Mouse (Mus musculus): Measurements from ENCODE around the gene Man2a2. TPM values are rescaled to one million over a fixed set of nuclear protein-coding genes. Genes with fewer than 3 reads are reported as not detected.
A peak's percentile ranks its signal among the peaks of the same experiment; 100 is the strongest.
"Not testable (repeated sequence)": the region's sequence is repeated elsewhere in the genome, so short reads cannot be mapped to it uniquely, and the experiment has no call there.

The Man2a2 gene
- polyA plus RNA-seq, 1 experiment: 96.3 TPM

DNA sequence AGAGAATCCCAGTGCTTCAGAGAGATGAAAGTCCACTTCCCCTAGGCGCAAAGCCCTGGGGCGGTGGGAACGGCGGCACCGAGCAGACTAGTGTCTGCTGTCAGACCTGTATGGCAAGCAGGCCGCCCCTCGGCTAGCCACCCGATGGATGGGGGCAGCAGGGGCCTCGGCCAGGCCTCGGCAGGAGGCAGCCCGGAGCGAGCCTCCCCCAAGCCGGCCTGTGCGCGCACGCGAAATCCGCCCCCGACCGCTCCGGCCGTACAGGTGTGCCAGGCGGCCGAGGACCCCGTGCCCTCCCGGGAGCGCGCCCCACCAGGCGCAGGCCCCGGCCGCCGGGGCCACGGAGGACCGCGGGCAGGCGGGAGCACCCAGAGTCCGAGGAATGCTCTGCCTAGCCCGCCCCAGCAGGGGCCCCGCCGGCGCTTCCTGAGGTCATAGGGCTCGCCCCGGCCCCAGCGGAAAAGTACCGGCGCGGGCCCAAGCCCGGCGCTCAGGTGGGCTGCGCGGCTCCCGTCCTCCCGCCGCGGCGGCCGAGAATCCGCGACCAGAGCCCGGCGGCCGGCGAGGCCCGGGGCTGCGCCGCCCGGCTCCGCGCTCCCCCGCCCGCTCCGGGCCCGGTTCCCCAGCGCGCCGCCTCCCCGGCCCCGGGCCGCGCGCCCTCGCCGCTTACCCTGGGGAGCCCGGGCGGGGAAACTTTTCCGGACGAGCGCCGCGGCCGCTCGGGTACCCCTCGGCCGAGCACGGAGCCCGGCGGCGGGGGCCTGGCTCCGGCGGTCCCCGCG is 30.9 kb upstream of the Man2a2 start:
- DNase-seq: peak; percentile 62
- peak overlapping the region; percentile 56 for H3K4me3 ChIP-seq (replicated peaks; ENCODE audit: extremely low read depth, low read depth, low read length)
- TF ChIP-seq POLR2A (IDR thresholded peaks at IDR 0.05; ENCODE audit: borderline replicate concordance, extremely low read depth, low read depth, low read length) (no peak), CTCF (IDR thresholded peaks at IDR 0.05; ENCODE audit: insufficient read depth, low read length) (no peak)
- 1% methylated on average over 102 of the region's 102 CpGs for WGBS
- H3K4me1 ChIP-seq (ENCODE audit: control insufficient read depth, insufficient read depth, low read length): peaks cover 13% of the 10 kb centered on the region; the same call in 1 of the 2 replicates

DNA sequence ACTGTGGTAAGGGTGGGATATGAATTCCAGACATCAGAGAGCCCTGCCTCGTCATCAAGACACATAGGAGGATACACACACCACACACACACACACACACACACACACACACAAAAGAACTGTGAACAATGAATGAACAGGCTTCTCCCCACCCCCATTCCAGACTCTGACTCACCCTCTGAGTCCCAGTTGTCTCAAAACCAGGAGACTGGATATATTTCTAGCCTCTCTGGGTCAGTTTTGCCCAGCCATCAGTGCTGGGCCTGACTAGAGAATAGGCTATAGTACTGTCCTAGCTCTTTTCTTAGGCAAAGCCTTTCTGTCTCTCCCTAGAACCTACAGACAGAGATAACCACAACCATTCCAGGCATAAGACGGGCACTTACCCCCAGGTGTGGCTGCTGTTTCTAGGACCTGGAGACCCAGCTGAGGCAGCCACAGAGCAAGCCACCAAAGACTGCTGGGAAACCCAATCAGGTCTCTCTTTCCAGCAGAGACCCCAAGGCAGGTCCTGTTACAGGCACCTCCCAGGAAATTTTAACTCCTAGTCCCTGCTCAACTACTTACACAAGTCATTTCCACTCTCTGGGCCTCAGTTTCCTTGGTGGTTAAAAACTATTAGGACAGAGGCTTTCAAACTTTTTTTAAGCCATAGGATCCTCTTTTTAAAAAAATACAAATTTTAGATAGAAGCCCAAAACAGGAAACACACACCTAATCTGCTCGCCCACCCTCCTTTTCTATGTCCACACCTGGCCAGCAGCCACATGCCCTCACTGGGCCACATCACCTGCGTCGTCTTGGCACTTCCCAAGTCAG is 30.1 kb upstream of the Man2a2 start:
- Histone ChIP-seq H3K4me1 (ENCODE audit: control insufficient read depth, insufficient read depth, low read length) (peaks cover 13% of the 10 kb centered on the region; the same call in 1 of the 2 replicates), H3K4me3 (replicated peaks; ENCODE audit: extremely low read depth, low read depth, low read length) (peak overlapping the region; percentile 56)
- no peak for DNase-seq
- no peak for TF ChIP-seq CTCF (IDR thresholded peaks at IDR 0.05; ENCODE audit: insufficient read depth, low read length)
- no peak for TF ChIP-seq POLR2A (IDR thresholded peaks at IDR 0.05; ENCODE audit: borderline replicate concordance, extremely low read depth, low read depth, low read length)
- 9% methylated on average over 5 of the region's 5 CpGs for WGBS

DNA sequence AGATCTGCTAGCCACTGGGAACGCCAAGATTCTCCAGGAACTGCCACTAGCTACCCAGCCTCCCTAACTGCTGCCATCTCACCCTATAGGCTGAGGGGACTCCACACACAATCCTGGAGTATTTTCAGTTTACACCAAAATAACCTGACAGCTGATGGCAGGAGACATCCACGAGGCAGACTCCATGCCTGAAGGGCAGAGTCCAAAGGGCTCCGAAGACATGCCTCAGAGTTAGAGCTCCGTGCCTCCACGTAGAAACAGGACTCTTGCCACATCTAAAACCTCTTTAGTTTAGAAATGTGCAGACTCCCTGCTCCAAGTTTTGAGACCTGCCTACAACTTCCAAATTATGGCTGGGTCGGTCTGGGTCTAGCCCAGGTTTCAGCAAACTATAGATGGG is 29.4 kb upstream of the Man2a2 start:
- no peak for DNase-seq
- TF ChIP-seq CTCF (IDR thresholded peaks at IDR 0.05; ENCODE audit: insufficient read depth, low read length) (no peak), POLR2A (IDR thresholded peaks at IDR 0.05; ENCODE audit: borderline replicate concordance, extremely low read depth, low read depth, low read length) (no peak)
- 44% methylated on average over 6 of the region's 6 CpGs for WGBS
- Histone ChIP-seq H3K4me3 (replicated peaks; ENCODE audit: extremely low read depth, low read depth, low read length) (no peak overlapping the region), H3K4me1 (ENCODE audit: control insufficient read depth, insufficient read depth, low read length) (peaks cover 13% of the 10 kb centered on the region; the same call in 1 of the 2 replicates)

DNA sequence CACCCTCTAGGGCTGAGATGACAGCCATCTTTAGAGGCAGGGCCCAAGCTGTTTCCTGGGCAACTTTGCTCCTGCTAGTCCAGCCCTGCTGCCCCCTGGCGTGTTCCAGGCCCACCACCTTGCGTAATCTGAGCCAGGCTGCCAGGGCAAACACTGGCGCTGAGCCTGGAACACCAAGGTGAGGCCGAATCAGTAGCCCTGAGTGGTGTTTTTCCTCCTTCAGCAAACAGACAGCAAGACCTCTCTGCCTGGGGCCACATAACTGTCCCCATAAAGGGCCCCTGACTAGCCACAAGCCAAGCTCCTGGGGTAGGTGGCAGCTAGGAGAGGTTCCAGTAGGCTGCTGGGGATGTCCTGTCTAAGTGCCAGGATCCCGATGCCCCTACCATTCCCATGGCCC is 28.9 kb upstream of the Man2a2 start:
- TF ChIP-seq CTCF (IDR thresholded peaks at IDR 0.05; ENCODE audit: insufficient read depth, low read length) (0 out of 2 replicates have a peak, but pooled peaks have one; percentile 10), POLR2A (IDR thresholded peaks at IDR 0.05; ENCODE audit: borderline replicate concordance, extremely low read depth, low read depth, low read length) (no peak)
- peak; percentile 81 for DNase-seq
- WGBS: 27% methylated on average over 5 of the region's 5 CpGs
- Histone ChIP-seq H3K4me1 (ENCODE audit: control insufficient read depth, insufficient read depth, low read length) (peaks cover 13% of the 10 kb centered on the region; the same call in 1 of the 2 replicates), H3K4me3 (replicated peaks; ENCODE audit: extremely low read depth, low read depth, low read length) (no peak overlapping the region)

DNA sequence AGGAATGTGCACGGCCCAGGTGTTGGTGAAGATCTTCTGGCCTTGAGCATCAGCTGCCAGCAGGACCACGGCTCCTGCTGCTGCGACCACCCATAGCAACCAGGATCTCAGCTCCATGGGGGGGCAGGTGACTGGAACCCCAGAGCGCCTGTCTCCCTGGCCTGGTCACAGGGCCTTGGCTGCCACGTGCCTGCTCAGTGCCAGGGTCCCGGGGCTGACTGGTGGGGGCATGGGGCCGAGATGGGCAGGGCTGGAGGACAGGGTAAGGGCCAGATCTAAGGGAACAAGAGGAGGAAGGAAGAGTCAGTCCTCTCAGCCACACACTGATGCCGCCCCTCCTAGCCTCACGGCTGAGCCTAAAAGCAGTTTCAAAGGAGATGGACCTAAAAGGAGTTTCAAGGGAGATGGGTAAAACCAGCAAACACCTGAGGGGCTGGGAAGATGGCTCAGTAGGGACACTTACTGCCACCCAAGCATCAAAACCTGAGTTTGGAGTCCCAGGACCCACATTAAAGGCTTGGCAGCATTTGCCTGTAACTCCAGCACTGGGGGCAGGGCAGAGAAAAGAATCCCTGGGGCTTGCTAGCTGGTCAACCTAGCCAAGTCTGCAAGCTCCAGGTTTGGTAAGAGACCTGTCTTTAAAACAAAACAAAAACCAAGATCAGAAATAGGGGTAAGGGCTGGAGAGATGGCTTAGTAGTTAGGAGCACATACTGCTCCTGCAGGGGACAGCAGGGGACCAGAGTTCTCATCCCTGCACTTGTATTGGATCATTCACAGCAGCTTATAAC is 27.7 kb upstream of the Man2a2 start:
- DNase-seq: no peak
- no peak for TF ChIP-seq POLR2A (IDR thresholded peaks at IDR 0.05; ENCODE audit: borderline replicate concordance, extremely low read depth, low read depth, low read length)
- TF ChIP-seq CTCF (IDR thresholded peaks at IDR 0.05; ENCODE audit: insufficient read depth, low read length): no peak
- WGBS: 59% methylated on average over 9 of the region's 9 CpGs

DNA sequence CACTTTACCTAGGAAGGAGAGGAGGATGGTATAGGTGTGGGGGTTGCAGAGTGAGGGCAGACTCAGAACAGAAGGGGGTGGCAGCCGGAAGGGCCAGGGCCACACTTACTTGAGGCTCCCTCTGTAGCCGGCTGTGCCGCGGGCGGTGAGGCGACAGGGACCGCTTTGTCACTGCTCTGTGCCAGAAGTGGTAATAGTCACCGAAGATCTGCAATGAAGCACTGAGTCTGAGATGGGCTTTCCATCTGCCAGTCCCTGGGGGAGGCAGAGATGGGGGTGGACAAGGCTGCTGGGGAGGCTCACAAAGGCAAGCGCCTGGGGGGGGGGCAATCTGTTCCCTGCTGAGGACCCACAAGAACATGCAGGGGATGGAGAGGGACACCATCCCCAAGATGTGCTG is 26.8 kb upstream of the Man2a2 start:
- TF ChIP-seq CTCF (IDR thresholded peaks at IDR 0.05; ENCODE audit: insufficient read depth, low read length) (no peak), POLR2A (IDR thresholded peaks at IDR 0.05; ENCODE audit: borderline replicate concordance, extremely low read depth, low read depth, low read length) (no peak)
- WGBS: 95% methylated on average over 9 of the region's 9 CpGs
- no peak overlapping the region for H3K4me3 ChIP-seq (replicated peaks; ENCODE audit: extremely low read depth, low read depth, low read length)
- DNase-seq: no peak
- peaks cover 10% of the 10 kb centered on the region; the same call in 1 of the 2 replicates for H3K4me1 ChIP-seq (ENCODE audit: control insufficient read depth, insufficient read depth, low read length)

More for the DNA sequence above, 27.7 kb upstream of the Man2a2 start:
- H3K4me3 ChIP-seq (replicated peaks; ENCODE audit: extremely low read depth, low read depth, low read length): no peak overlapping the region
- peaks cover 10% of the 10 kb centered on the region; the same call in 1 of the 2 replicates for H3K4me1 ChIP-seq (ENCODE audit: control insufficient read depth, insufficient read depth, low read length)

DNA sequence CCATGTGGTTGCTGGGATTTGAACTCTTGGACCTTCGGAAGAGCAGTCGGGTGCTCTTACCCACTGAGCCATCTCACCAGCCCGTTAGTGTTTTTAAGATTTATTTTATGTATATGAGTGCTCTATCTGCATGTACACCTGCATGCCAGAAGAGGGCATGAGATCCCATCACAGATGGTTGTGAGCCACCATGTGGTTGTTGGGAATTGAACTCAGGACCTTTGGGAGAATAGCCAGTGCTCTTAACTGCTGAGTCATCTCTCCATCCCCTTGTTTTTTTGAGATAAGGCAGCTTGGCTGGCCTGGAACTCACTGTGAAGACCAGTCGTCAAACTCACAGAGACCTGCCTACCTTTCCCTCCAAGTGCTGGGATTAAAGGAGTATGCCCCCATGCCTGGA is 25.3 kb upstream of the Man2a2 start:
- H3K4me3 ChIP-seq (replicated peaks; ENCODE audit: extremely low read depth, low read depth, low read length); H3K4me1 ChIP-seq (ENCODE audit: control insufficient read depth, insufficient read depth, low read length); DNase-seq: not testable (repeated sequence)
- 77% methylated on average over 4 of the region's 4 CpGs for WGBS

DNA sequence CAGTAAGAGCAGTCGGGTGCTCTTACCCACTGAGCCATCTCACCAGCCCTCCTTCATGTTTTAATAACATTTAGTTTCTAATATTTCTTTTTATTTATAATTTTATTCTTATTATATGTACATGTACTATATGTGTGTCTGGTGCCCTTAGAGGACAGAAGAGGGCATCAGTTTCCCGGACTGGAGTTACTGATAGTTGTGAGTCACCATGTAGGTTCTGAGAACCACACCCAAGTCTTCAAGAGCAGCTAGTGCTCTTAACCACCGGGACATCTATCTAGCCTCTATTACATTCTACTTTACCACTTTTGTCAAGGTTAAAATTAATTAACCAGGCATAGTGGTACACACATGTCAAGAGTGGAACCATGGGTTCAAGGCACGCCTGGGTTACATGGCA is 23.4 kb upstream of the Man2a2 start:
- no peak for TF ChIP-seq POLR2A (IDR thresholded peaks at IDR 0.05; ENCODE audit: borderline replicate concordance, extremely low read depth, low read depth, low read length)
- no peak for TF ChIP-seq CTCF (IDR thresholded peaks at IDR 0.05; ENCODE audit: insufficient read depth, low read length)
- Histone ChIP-seq H3K4me1 (ENCODE audit: control insufficient read depth, insufficient read depth, low read length) (peaks cover 6% of the 10 kb centered on the region; the same call in 1 of the 2 replicates), H3K4me3 (replicated peaks; ENCODE audit: extremely low read depth, low read depth, low read length) (no peak overlapping the region)
- no peak for DNase-seq
- WGBS: 80% methylated on average over 4 of the region's 4 CpGs

DNA sequence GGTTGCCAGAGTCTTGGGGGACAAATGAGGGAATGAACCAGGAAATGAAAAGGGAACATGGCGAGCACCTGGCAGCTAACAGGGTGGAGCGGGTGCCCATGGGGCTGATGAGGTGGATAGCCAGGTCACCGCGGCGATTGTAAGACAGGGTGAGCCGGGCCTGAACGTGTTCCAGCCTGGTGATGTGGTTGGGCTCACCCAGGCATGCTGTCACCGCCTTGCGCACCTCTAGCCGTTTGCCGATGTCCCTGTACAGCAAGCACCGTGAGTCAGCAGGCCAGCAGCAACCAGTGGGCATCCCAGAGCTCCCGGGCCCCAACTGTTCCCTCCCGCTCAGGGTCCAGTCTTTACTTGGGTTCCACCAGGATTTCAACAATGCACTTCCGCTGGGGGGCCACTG is 20.9 kb upstream of the Man2a2 start:
- Histone ChIP-seq H3K4me1 (ENCODE audit: control insufficient read depth, insufficient read depth, low read length) (no peaks in the 10 kb centered on the region), H3K4me3 (replicated peaks; ENCODE audit: extremely low read depth, low read depth, low read length) (no peak overlapping the region)
- TF ChIP-seq POLR2A (IDR thresholded peaks at IDR 0.05; ENCODE audit: borderline replicate concordance, extremely low read depth, low read depth, low read length) (no peak), CTCF (IDR thresholded peaks at IDR 0.05; ENCODE audit: insufficient read depth, low read length) (no peak)
- WGBS: 92% methylated on average over 15 of the region's 15 CpGs
- DNase-seq: no peak
